Mouse (Mus musculus) limb, embryonic 14.5 days (tissue): ENCODE data around the gene Smyd3. TPM values are rescaled to one million over a fixed set of nuclear protein-coding genes. Genes with fewer than 3 reads are reported as not detected.

Experiments
- ATAC-seq: fragments of 200-750 bp; cut with Nextera tagmentation; 2 replicates; pipeline ENCODE4 v1.8.0; 2017; ENCODE audit warnings: low read depth, moderate number of reproducible peaks, moderate TSS enrichment; ENCODE audit not compliant: low FRiP score
- DNase-seq: peaks from one replicate; pipeline ENCODE4 v3.0.0-alpha.2; 2015; ENCODE audit warnings: low spot score
- H3K27ac ChIP-seq: fragments of 300-500 bp; sonication (generic); replicated peaks from 2 replicates; pipeline ENCODE4 v1.5.1; 2014; ENCODE audit warnings: low read depth, mild to moderate bottlenecking, low read length, moderate library complexity, mixed read lengths
- H3K27me3 ChIP-seq: fragments of 300-500 bp; sonication (generic); 2 replicates; pipeline ENCODE4 v1.6.1; 2014; ENCODE audit warnings: low read length, mixed read lengths; ENCODE audit not compliant: control insufficient read depth, insufficient read depth
- H3K36me3 ChIP-seq: fragments of 300-500 bp; sonication (generic); 2 replicates; pipeline ENCODE4 v1.6.1; 2014; ENCODE audit warnings: mild to moderate bottlenecking, low read length, moderate library complexity, mixed read lengths; ENCODE audit not compliant: control insufficient read depth, insufficient read depth
- H3K4me1 ChIP-seq: fragments of 300-500 bp; sonication (generic); 2 replicates; pipeline ENCODE4 v1.6.1; 2014; ENCODE audit warnings: antibody characterized with exemption, low read length, mixed read lengths; ENCODE audit not compliant: control insufficient read depth, insufficient read depth
- H3K4me2 ChIP-seq: fragments of 300-500 bp; sonication (generic); replicated peaks from 2 replicates; pipeline ENCODE4 v1.6.1; 2014; ENCODE audit warnings: low read depth, mild to moderate bottlenecking, low read length, moderate library complexity; ENCODE audit not compliant: severe bottlenecking
- H3K4me3 ChIP-seq: fragments of 300-500 bp; sonication (generic); replicated peaks from 2 replicates; pipeline ENCODE4 v1.5.1; 2014; ENCODE audit warnings: low read length
- H3K9ac ChIP-seq: fragments of 300-500 bp; sonication (generic); 2 replicates; pipeline ENCODE4 v1.6.1; 2014; ENCODE audit warnings: mild to moderate bottlenecking, low read depth, low read length, moderate library complexity; ENCODE audit not compliant: severe bottlenecking
- H3K9me3 ChIP-seq: fragments of 300-500 bp; sonication (generic); 2 replicates; pipeline ENCODE4 v1.6.1; 2016; ENCODE audit warnings: low read length; ENCODE audit not compliant: control insufficient read depth
- POLR2A ChIP-seq: fragments of 200-500 bp; IDR thresholded peaks from 2 replicates; pipeline ENCODE4 v1.8.0; 2012; ENCODE audit warnings: inconsistent platforms, mild to moderate bottlenecking, moderate library complexity, borderline replicate concordance; ENCODE audit not compliant: insufficient read depth, insufficient read length; ENCODE audit errors: extremely low read depth
- WGBS: fragments of 180-500 bp; shearing (Covaris S2); extraction: QIAGEN DNeasy Blood & Tissue Kit; methylation state at CpG from one replicate; pipeline ENCODE4 v1.1.7; 2014; 5-methylcytosine and 5-hydroxymethylcytosine counted together
- polyA plus RNA-seq, 2 experiments: library from polyadenylated mRNA; depleted of rRNA in 1 of 2; stranded (reverse) in 1 of 2; unstranded in 1 of 2; fragments of >200 nt; fragmentation: Nextera tagmentation in 1 of 2; extraction: Ambion mirVana in 1 of 2; gene quantifications; 2 replicates each; pipeline versions ENCODE4 v1.2.1 to v1.2.3; 2012 to 2014

Smyd3 gene
- polyA plus RNA-seq, 2 experiments: 9.8 to 21.5 TPM

DNA sequence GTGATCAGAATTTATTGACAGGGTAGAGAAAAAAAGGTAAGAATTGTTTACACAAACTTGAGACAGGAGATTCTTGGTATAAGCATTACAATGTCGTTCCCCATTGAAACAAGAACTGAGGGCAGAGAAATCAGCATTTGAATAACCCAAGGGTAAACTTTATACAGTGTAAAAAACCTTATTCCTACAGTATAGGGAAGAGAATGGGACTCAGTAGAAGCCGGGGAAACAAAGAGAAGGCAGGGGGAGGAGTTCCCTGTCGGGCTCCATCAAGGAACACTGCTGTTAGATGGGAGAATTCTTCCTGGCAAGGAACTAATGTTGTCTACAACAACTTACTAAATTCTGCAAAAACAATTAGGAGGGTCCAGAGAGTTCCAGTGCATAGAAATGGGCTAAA, 250.9 kb downstream of the Smyd3 start:
- H3K36me3 ChIP-seq: no peaks in the 10 kb centered on the region
- TF ChIP-seq POLR2A: no peak
- H3K9ac ChIP-seq: no peak overlapping the region
- no peak overlapping the region for H3K4me2 ChIP-seq
- 81% methylated on average over 3 of the region's 3 CpGs for WGBS
- peaks cover under 1% of the 10 kb centered on the region; the same call in 1 of the 2 replicates for H3K4me1 ChIP-seq
- peaks cover 5% of the 10 kb centered on the region; the same call in 1 of the 2 replicates for H3K9me3 ChIP-seq
- no peak overlapping the region for H3K4me3 ChIP-seq
- no peak overlapping the region for H3K27ac ChIP-seq
- ATAC-seq (no peak), DNase-seq (no peak)
- no peaks in the 10 kb centered on the region for H3K27me3 ChIP-seq

DNA sequence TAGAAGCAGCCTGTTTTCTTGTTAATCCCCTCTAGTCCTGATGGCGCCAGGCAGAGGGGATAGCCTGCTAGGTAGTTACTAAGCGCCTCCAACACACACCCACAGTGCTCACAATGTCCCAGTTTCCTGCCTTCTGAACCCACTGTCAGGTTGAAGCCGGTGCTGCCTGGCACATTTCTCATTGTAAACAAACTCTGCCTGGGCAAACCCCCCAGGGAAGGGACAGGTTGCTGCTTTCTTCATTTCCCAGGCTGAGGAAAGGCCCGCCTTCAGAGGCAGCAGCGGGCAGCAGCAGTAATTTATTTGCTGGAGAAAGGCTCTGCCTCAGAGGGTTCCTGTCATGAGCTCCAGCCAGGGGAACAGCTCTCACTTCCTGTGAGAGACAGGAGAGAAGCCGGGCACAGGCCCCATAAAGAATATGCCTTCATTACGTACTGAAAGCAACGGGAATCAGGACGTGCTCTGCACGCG, 256.3 kb downstream of the Smyd3 start:
- no peak for ATAC-seq
- no peaks in the 10 kb centered on the region for H3K27me3 ChIP-seq
- H3K4me3 ChIP-seq: no peak overlapping the region
- WGBS: 18% methylated on average over 11 of the region's 11 CpGs
- no peaks in the 10 kb centered on the region for H3K9me3 ChIP-seq
- TF ChIP-seq POLR2A: no peak
- no peak overlapping the region for H3K4me2 ChIP-seq
- no peak overlapping the region for H3K9ac ChIP-seq
- peak; percentile 8 for DNase-seq
- peaks cover 6% of the 10 kb centered on the region; the same call in 1 of the 2 replicates for H3K4me1 ChIP-seq
- H3K36me3 ChIP-seq: no peaks in the 10 kb centered on the region
- no peak overlapping the region for H3K27ac ChIP-seq

DNA sequence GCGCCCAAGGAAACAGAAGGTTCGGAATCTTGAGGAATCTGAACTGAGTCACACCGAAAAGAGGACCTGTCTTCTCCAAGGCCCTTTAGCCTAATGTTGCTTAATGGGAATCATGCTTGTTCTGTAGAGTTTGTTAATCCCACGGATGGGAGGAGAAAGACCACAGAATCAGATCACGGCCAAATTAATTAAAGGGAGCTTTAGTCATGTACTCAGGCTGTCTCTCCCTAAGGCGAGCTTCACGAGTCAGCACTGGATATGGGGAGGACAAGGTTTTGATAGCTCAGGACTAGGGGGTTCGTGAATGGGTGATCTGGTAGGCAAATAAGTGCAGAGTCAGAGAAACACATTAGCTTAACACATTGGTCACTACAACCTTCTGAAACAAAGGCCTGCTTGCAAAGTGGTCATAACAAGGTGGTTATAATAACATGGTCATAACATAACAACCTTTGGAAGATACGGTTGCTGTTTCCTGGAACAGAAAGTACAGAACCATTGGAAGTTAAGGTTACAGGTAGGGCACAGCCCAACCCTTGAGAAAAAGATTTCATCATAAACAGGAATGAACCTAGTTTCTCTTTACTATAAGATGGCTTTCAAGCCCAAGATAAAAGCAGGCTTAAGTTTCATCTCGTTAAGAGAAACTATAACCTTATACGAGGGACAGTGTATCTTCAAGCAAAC, 261.9 kb downstream of the Smyd3 start:
- no peaks in the 10 kb centered on the region for H3K4me1 ChIP-seq
- H3K4me3 ChIP-seq: no peak overlapping the region
- H3K36me3 ChIP-seq: no peaks in the 10 kb centered on the region
- WGBS: 87% methylated on average over 11 of the region's 11 CpGs
- H3K27ac ChIP-seq: no peak overlapping the region
- no peaks in the 10 kb centered on the region for H3K9me3 ChIP-seq
- no peak for ATAC-seq
- no peak overlapping the region for H3K9ac ChIP-seq
- no peaks in the 10 kb centered on the region for H3K27me3 ChIP-seq
- no peak for TF ChIP-seq POLR2A
- no peak for DNase-seq
- no peak overlapping the region for H3K4me2 ChIP-seq

DNA sequence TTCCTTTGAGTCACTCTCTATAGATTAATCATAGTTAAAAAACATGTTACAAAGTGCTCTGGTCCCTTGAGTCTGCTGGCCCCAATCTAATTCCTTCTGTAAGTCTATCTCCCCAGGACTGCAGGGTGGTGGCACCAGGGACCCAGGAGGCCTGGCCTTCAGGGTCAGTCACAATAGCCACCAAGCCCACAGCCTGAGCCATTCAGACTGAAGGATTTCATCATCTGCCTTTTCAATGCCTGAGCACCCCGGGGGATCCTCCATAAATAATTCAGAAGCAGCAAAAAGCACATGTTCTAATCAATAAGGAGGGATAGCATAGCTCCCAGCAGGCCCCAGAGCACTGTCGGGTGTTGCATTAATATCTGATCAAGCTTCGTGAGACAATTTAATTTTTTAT, 263.3 kb downstream of the Smyd3 start:
- WGBS: 40% methylated on average over 3 of the region's 3 CpGs
- no peak overlapping the region for H3K4me3 ChIP-seq

DNA sequence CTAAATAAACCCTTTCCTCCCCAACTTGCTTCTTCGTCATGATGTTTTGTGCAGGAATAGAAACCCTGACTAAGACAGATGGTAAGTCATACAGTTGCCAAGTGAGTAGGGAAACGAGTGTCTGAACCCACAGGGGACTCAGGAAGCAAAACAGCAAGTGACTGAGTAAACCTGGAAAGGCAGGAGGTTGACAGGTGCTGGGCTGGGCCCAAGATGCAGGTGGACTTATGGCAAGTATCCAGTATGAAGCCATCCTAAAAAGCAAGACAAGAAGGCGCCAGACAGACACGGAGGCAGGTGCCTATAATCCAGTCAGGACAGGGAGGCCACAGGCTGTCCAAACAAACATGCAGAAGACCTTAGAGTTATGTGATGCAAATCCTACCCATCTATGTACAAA, 265.2 kb downstream of the Smyd3 start:
- no peaks in the 10 kb centered on the region for H3K27me3 ChIP-seq
- H3K9me3 ChIP-seq: no peaks in the 10 kb centered on the region
- no peak for TF ChIP-seq POLR2A
- DNase-seq (no peak), ATAC-seq (no peak)
- H3K9ac ChIP-seq: no peak overlapping the region
- H3K4me2 ChIP-seq: no peak overlapping the region
- H3K27ac ChIP-seq: no peak overlapping the region
- no peaks in the 10 kb centered on the region for H3K4me1 ChIP-seq
- 76% methylated on average over 4 of the region's 4 CpGs for WGBS
- no peak overlapping the region for H3K4me3 ChIP-seq
- H3K36me3 ChIP-seq: no peaks in the 10 kb centered on the region

More for the DNA sequence above, 263.3 kb downstream of the Smyd3 start:
- no peak for TF ChIP-seq POLR2A
- no peak for DNase-seq
- no peaks in the 10 kb centered on the region for H3K36me3 ChIP-seq
- H3K27ac ChIP-seq: no peak overlapping the region
- no peak overlapping the region for H3K4me2 ChIP-seq
- ATAC-seq: no peak
- H3K27me3 ChIP-seq: no peaks in the 10 kb centered on the region
- H3K9ac ChIP-seq: no peak overlapping the region
- no peaks in the 10 kb centered on the region for H3K4me1 ChIP-seq
- no peaks in the 10 kb centered on the region for H3K9me3 ChIP-seq
